Mouse (Mus musculus): ENCODE measurements around the gene Atxn2. TPM values are rescaled to one million over a fixed set of nuclear protein-coding genes. Genes with fewer than 3 reads are reported as not detected.

Atxn2 gene
- 38.6 and 42.0 TPM in 2 replicates for polyA plus RNA-seq (2016; fragmentation: Nextera tagmentation; extraction: Ambion mirVana)

GRCm38 (mm10) chr5:121711174-121711927, at the start of gene Atxn2:
Gene Atxn2 (plus strand): TSS chr5:121711337.
- H3K4me3 ChIP-seq = peak within 1 kb of the TSS; percentile 100
- H3K9me3 ChIP-seq = no peaks in the 10 kb centered on the region
- H3K27ac ChIP-seq = peak within 1 kb of the TSS; percentile 99
- WGBS = 1% methylated on average over 102 of the region's 103 CpGs
- H3K4me1 ChIP-seq (replicated peaks) = peaks cover 42% of the 10 kb centered on the region
- H3K36me3 ChIP-seq = peaks cover 7% of the 10 kb centered on the region; the same call in 1 of the 2 replicates
- peak; percentile 88 for DNase-seq (ENCODE audit: low spot score)
- no peaks in the 10 kb centered on the region for H3K27me3 ChIP-seq (ENCODE audit: insufficient read depth, poor library complexity, severe bottlenecking)

- H3K27ac ChIP-seq = no peak overlapping the region
- H3K4me3 ChIP-seq = peak overlapping the region; percentile 96
- H3K4me1 ChIP-seq (replicated peaks) = peaks cover 25% of the 10 kb centered on the region
- WGBS = 89% methylated on average over 5 of the region's 5 CpGs
- DNase-seq (ENCODE audit: low spot score) = no peak
- peaks cover 42% of the 10 kb centered on the region for H3K36me3 ChIP-seq
- H3K27me3 ChIP-seq (ENCODE audit: insufficient read depth, poor library complexity, severe bottlenecking) = no peaks in the 10 kb centered on the region
- H3K9me3 ChIP-seq = no peaks in the 10 kb centered on the region
These were observed 49.6 kb upstream of the Atxn2 start for GRCm38 (mm10) chr5:121661494-121661893.

GRCm38 (mm10) chr5:121663456-121663855, 47.7 kb upstream of the Atxn2 start:
- Histone ChIP-seq H3K4me3 (no peak overlapping the region), H3K27me3 (ENCODE audit: insufficient read depth, poor library complexity, severe bottlenecking) (no peaks in the 10 kb centered on the region), H3K9me3 (no peaks in the 10 kb centered on the region), H3K36me3 (peaks cover 61% of the 10 kb centered on the region), H3K4me1 (replicated peaks) (peaks cover 25% of the 10 kb centered on the region), H3K27ac (no peak overlapping the region)
- 88% methylated on average over 8 of the region's 8 CpGs for WGBS
- no peak for DNase-seq (ENCODE audit: low spot score)

- 91% methylated on average over 6 of the region's 6 CpGs for WGBS
- peaks cover 25% of the 10 kb centered on the region for H3K4me1 ChIP-seq (replicated peaks)
- H3K4me3 ChIP-seq = no peak overlapping the region
- H3K27ac ChIP-seq = no peak overlapping the region
- H3K27me3 ChIP-seq (ENCODE audit: insufficient read depth, poor library complexity, severe bottlenecking) = no peaks in the 10 kb centered on the region
- H3K36me3 ChIP-seq = peaks cover 67% of the 10 kb centered on the region
- DNase-seq (ENCODE audit: low spot score) = no peak
- H3K9me3 ChIP-seq = no peaks in the 10 kb centered on the region
These were observed 47.1 kb upstream of the Atxn2 start for GRCm38 (mm10) chr5:121664078-121664477.

- Histone ChIP-seq H3K4me1 (replicated peaks) (peaks cover 19% of the 10 kb centered on the region), H3K36me3 (peaks cover 76% of the 10 kb centered on the region), H3K27ac (no peak overlapping the region), H3K9me3 (no peaks in the 10 kb centered on the region), H3K27me3 (ENCODE audit: insufficient read depth, poor library complexity, severe bottlenecking) (no peaks in the 10 kb centered on the region), H3K4me3 (no peak overlapping the region)
- DNase-seq (ENCODE audit: low spot score) = no peak
- WGBS = 96% methylated on average over 9 of the region's 9 CpGs
These were observed 46.2 kb upstream of the Atxn2 start for GRCm38 (mm10) chr5:121664971-121665370.

GRCm38 (mm10) chr5:121667067-121667466, 44.1 kb upstream of the Atxn2 start:
- Histone ChIP-seq H3K4me3 (no peak overlapping the region), H3K4me1 (replicated peaks) (peaks cover 3% of the 10 kb centered on the region; the same call in 1 of the 2 replicates), H3K27ac (no peak overlapping the region), H3K27me3 (ENCODE audit: insufficient read depth, poor library complexity, severe bottlenecking) (no peaks in the 10 kb centered on the region), H3K36me3 (peaks cover 93% of the 10 kb centered on the region), H3K9me3 (no peaks in the 10 kb centered on the region; the same call in 1 of the 2 replicates)
- no peak for DNase-seq (ENCODE audit: low spot score)
- WGBS = 95% methylated on average over 4 of the region's 4 CpGs

- Histone ChIP-seq H3K36me3 (peaks cover 91% of the 10 kb centered on the region), H3K27ac (no peak overlapping the region), H3K9me3 (no peaks in the 10 kb centered on the region; the same call in 1 of the 2 replicates), H3K27me3 (ENCODE audit: insufficient read depth, poor library complexity, severe bottlenecking) (no peaks in the 10 kb centered on the region), H3K4me3 (no peak overlapping the region), H3K4me1 (replicated peaks) (no peaks in the 10 kb centered on the region)
- no peak for DNase-seq (ENCODE audit: low spot score)
- 79% methylated on average over 6 of the region's 6 CpGs for WGBS
These were observed 42.7 kb upstream of the Atxn2 start for GRCm38 (mm10) chr5:121668411-121668810.

- no peak for DNase-seq (ENCODE audit: low spot score)
- Histone ChIP-seq H3K27ac (no peak overlapping the region), H3K4me1 (replicated peaks) (no peaks in the 10 kb centered on the region), H3K27me3 (ENCODE audit: insufficient read depth, poor library complexity, severe bottlenecking) (no peaks in the 10 kb centered on the region), H3K4me3 (no peak overlapping the region), H3K9me3 (no peaks in the 10 kb centered on the region; the same call in 1 of the 2 replicates), H3K36me3 (peaks cover 89% of the 10 kb centered on the region)
- WGBS = 81% methylated on average over 3 of the region's 3 CpGs
These were observed 40.7 kb upstream of the Atxn2 start for GRCm38 (mm10) chr5:121670412-121670811.

GRCm38 (mm10) chr5:121682250-121682649, 28.9 kb upstream of the Atxn2 start:
- Histone ChIP-seq H3K36me3 (peaks cover 99% of the 10 kb centered on the region), H3K27ac (no peak overlapping the region), H3K27me3 (ENCODE audit: insufficient read depth, poor library complexity, severe bottlenecking) (no peaks in the 10 kb centered on the region), H3K4me3 (no peak overlapping the region), H3K4me1 (replicated peaks) (no peaks in the 10 kb centered on the region), H3K9me3 (no peaks in the 10 kb centered on the region)
- DNase-seq (ENCODE audit: low spot score) = no peak
- WGBS = 93% methylated on average over 2 of the region's 2 CpGs

- no peak overlapping the region for H3K4me3 ChIP-seq
- no peak overlapping the region for H3K27ac ChIP-seq
- no peaks in the 10 kb centered on the region for H3K4me1 ChIP-seq (replicated peaks)
- 89% methylated on average over 6 of the region's 6 CpGs for WGBS
- no peaks in the 10 kb centered on the region for H3K9me3 ChIP-seq
- DNase-seq (ENCODE audit: low spot score) = no peak
- peaks cover 75% of the 10 kb centered on the region for H3K36me3 ChIP-seq
- H3K27me3 ChIP-seq (ENCODE audit: insufficient read depth, poor library complexity, severe bottlenecking) = no peaks in the 10 kb centered on the region
These were observed 25.6 kb upstream of the Atxn2 start for GRCm38 (mm10) chr5:121685495-121685894.

GRCm38 (mm10) chr5:121686113-121686898, 24.8 kb upstream of the Atxn2 start:
- 84% methylated on average over 15 of the region's 15 CpGs for whole genome bisulfite sequencing
- H3K27me3 ChIP-seq (ENCODE audit: insufficient read depth, poor library complexity, severe bottlenecking) = no peaks in the 10 kb centered on the region
- no peak overlapping the region for H3K27ac ChIP-seq
- no peaks in the 10 kb centered on the region for H3K9me3 ChIP-seq
- no peak overlapping the region; the same call in 1 of the 2 replicates for H3K4me3 ChIP-seq
- peaks cover 66% of the 10 kb centered on the region for H3K36me3 ChIP-seq
- H3K4me1 ChIP-seq (replicated peaks) = no peaks in the 10 kb centered on the region
- no peak for DNase-seq (ENCODE audit: low spot score)

- WGBS = 84% methylated on average over 7 of the region's 7 CpGs
- peaks cover 24% of the 10 kb centered on the region for H3K36me3 ChIP-seq
- no peaks in the 10 kb centered on the region for H3K27me3 ChIP-seq (ENCODE audit: insufficient read depth, poor library complexity, severe bottlenecking)
- no peak overlapping the region for H3K4me3 ChIP-seq
- H3K27ac ChIP-seq = no peak overlapping the region
- DNase-seq (ENCODE audit: low spot score) = no peak
- no peaks in the 10 kb centered on the region for H3K9me3 ChIP-seq
- no peaks in the 10 kb centered on the region for H3K4me1 ChIP-seq (replicated peaks)
These were observed 20.5 kb upstream of the Atxn2 start for GRCm38 (mm10) chr5:121690482-121691211.
